Mouse (Mus musculus) myocyte (in vitro differentiated cells): ENCODE results near the gene Rpgrip1l.

Experiments used
- E2F4 ChIP-seq: IDR thresholded peaks from one replicate; pipeline ENCODE4 v1.6.1; 2011; ENCODE audit warnings: mild to moderate bottlenecking, control low read depth, moderate library complexity; ENCODE audit not compliant: insufficient read depth
- MAX ChIP-seq: IDR thresholded peaks from one replicate; pipeline ENCODE4 v1.6.1; 2011; ENCODE audit warnings: low read depth, mild to moderate bottlenecking, control low read depth
- POLR2A ChIP-seq: IDR thresholded peaks from one replicate; pipeline ENCODE4 v1.6.1; 2011; ENCODE audit warnings: low read depth, mild to moderate bottlenecking, control low read depth, moderate library complexity; ENCODE audit not compliant: insufficient read length

DNA sequence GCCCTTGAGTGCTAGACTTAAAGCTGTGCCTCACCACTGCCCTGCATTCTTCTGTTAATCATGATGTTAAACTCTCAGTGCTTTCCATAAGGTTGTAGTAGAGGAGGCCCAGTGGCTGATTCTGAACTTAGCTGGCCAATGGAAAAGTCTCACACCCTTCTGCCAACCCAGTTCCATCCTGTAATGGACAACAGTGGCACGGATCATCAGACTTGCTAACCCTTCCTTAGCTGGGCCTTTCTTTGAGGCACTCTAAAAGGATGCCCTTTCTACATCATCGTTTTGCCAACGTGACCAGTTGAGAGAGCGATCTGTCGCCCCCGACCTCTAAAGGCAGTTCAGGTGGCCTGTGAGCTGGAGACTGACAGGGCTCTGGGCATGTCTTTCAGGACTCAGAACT, 13.9 kb upstream of the Rpgrip1l start:
- TF ChIP-seq POLR2A (no peak), MAX (no peak), E2F4 (no peak)
